Mouse (Mus musculus): ENCODE measurements around the gene Ecd.

DNA sequence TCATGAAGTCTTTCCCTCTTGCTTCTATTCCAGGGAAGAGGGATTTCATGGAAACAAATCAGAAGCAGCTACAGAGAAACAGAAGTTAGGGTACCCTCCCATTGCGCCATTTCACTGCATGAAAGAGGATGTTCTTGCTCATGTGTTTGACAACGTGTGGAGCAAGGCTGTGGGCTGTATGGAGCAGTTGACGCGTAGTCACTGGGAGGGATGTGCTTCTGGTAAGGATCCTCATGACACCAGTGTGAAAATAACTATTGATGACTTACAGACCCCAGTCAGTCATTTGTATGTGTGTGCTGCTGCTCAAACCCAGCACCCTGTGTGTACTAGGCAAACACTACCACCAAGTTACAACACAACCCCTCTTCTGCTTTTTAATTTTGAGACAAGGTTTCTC lies 15.3 kb upstream of the Ecd start:
- TF ChIP-seq ZNF384 (IDR thresholded peaks at IDR 0.05; ENCODE audit: low read depth, low read length) (no peak), ZC3H11A (IDR thresholded peaks at IDR 0.05; ENCODE audit: borderline replicate concordance, low read depth, low read length) (no peak)

All from ES-E14 (cell line).